Mouse (Mus musculus): ENCODE data around the gene Fmo4.

Gene Fmo4

GRCm38 (mm10) chr1:162813836-162814156, at the start of gene Fmo4:
TSS of gene Fmo4 (minus strand) at chr1:162813972.
- DNase-seq (ENCODE audit: low read depth, low spot score), result no peak

- no peak for DNase-seq (ENCODE audit: low read depth, low spot score)
Observed at GRCm38 (mm10) chr1:162862328-162862727, 48.6 kb upstream of the Fmo4 start.

GRCm38 (mm10) chr1:162859996-162860605, 46.3 kb upstream of the Fmo4 start:
- DNase-seq (ENCODE audit: low read depth, low spot score), result no peak

- DNase-seq (ENCODE audit: low read depth, low spot score), result no peak
Observed at GRCm38 (mm10) chr1:162859545-162859976, 45.8 kb upstream of the Fmo4 start.

GRCm38 (mm10) chr1:162858748-162859130, 45.0 kb upstream of the Fmo4 start:
- DNase-seq (ENCODE audit: low read depth, low spot score), result no peak

- DNase-seq (ENCODE audit: low read depth, low spot score), result no peak
Observed at GRCm38 (mm10) chr1:162857766-162858747, 44.3 kb upstream of the Fmo4 start.

- DNase-seq (ENCODE audit: low read depth, low spot score), result no peak
Observed at GRCm38 (mm10) chr1:162853812-162854482, 40.2 kb upstream of the Fmo4 start.

- DNase-seq (ENCODE audit: low read depth, low spot score), result no peak
Observed at GRCm38 (mm10) chr1:162847554-162847953, 33.8 kb upstream of the Fmo4 start.

GRCm38 (mm10) chr1:162840211-162840610, 26.4 kb upstream of the Fmo4 start:
- DNase-seq (ENCODE audit: low read depth, low spot score), result no peak

GRCm38 (mm10) chr1:162838976-162839375, 25.2 kb upstream of the Fmo4 start:
- DNase-seq (ENCODE audit: low read depth, low spot score), result no peak

GRCm38 (mm10) chr1:162834342-162834741, 20.6 kb upstream of the Fmo4 start:
- no peak for DNase-seq (ENCODE audit: low read depth, low spot score)

- DNase-seq (ENCODE audit: low read depth, low spot score), result no peak
Observed at GRCm38 (mm10) chr1:162832574-162832953, 18.8 kb upstream of the Fmo4 start.

- peak; percentile 86 for DNase-seq (ENCODE audit: low read depth, low spot score)
Observed at GRCm38 (mm10) chr1:162831838-162832573, 18.2 kb upstream of the Fmo4 start.

- DNase-seq (ENCODE audit: low read depth, low spot score), result no peak
Observed at GRCm38 (mm10) chr1:162819280-162819679, 5.5 kb upstream of the Fmo4 start.

- no peak for DNase-seq (ENCODE audit: low read depth, low spot score)
Observed at GRCm38 (mm10) chr1:162815381-162816127, 1.8 kb upstream of the Fmo4 start.

- DNase-seq (ENCODE audit: low read depth, low spot score), result no peak
Observed at GRCm38 (mm10) chr1:162814932-162815331, 1.2 kb upstream of the Fmo4 start.

- no peak for DNase-seq (ENCODE audit: low read depth, low spot score)
Observed at GRCm38 (mm10) chr1:162813143-162813835, 483 bp downstream of the Fmo4 start.

GRCm38 (mm10) chr1:162808541-162808940, 5.2 kb downstream of the Fmo4 start:
- DNase-seq (ENCODE audit: low read depth, low spot score), result no peak

- DNase-seq (ENCODE audit: low read depth, low spot score), result no peak
Observed at GRCm38 (mm10) chr1:162807441-162807840, 6.3 kb downstream of the Fmo4 start.

- no peak for DNase-seq (ENCODE audit: low read depth, low spot score)
Observed at GRCm38 (mm10) chr1:162805011-162805410, 8.8 kb downstream of the Fmo4 start.
